Mouse (Mus musculus): ENCODE data around the gene Hmbs. TPM values are rescaled to one million over a fixed set of nuclear protein-coding genes. Genes with fewer than 3 reads are reported as not detected.

Hmbs gene
- polyA plus RNA-seq, 2 experiments, result 60.1 to 102 TPM

- 79% methylated on average over 19 of the region's 19 CpGs for WGBS
- Histone ChIP-seq H3K9ac (ENCODE audit: low read depth, low read length, severe bottlenecking) (no peak overlapping the region), H3K9me3 (ENCODE audit: control insufficient read depth, low read length) (no peaks in the 10 kb centered on the region), H3K4me2 (replicated peaks; ENCODE audit: low read depth, low read length, severe bottlenecking) (no peak overlapping the region), H3K36me3 (ENCODE audit: control insufficient read depth, insufficient read depth, low read length) (peaks cover 55% of the 10 kb centered on the region), H3K27ac (replicated peaks; ENCODE audit: low read depth, low read length) (no peak overlapping the region), H3K4me1 (ENCODE audit: control insufficient read depth, insufficient read depth, low read length) (peaks cover 4% of the 10 kb centered on the region), H3K4me3 (replicated peaks; ENCODE audit: low read length) (no peak overlapping the region), H3K27me3 (ENCODE audit: control insufficient read depth, insufficient read depth, low read length) (no peaks in the 10 kb centered on the region)
- TF ChIP-seq POLR2A (IDR thresholded peaks at IDR 0.05; ENCODE audit: borderline replicate concordance, extremely low read depth, insufficient read depth, insufficient read length), result no peak
- ATAC-seq (ENCODE audit: low FRiP score, low read depth), result no peak
- DNase-seq (ENCODE audit: low spot score), result no peak
Observed at GRCm38 (mm10) chr9:44313476-44314256, 30.4 kb downstream of the Hmbs start.

- H3K27me3 ChIP-seq (ENCODE audit: control insufficient read depth, insufficient read depth, low read length), result no peaks in the 10 kb centered on the region
- no peak for DNase-seq (ENCODE audit: low spot score)
- H3K4me3 ChIP-seq (replicated peaks; ENCODE audit: low read length), result no peak overlapping the region
- no peaks in the 10 kb centered on the region for H3K9me3 ChIP-seq (ENCODE audit: control insufficient read depth, low read length)
- TF ChIP-seq POLR2A (IDR thresholded peaks at IDR 0.05; ENCODE audit: borderline replicate concordance, extremely low read depth, insufficient read depth, insufficient read length), result no peak
- H3K36me3 ChIP-seq (ENCODE audit: control insufficient read depth, insufficient read depth, low read length), result peaks cover 50% of the 10 kb centered on the region
- WGBS, result 14% methylated on average over 27 of the region's 27 CpGs
- H3K9ac ChIP-seq (ENCODE audit: low read depth, low read length, severe bottlenecking), result peak overlapping the region; percentile 28; the same call in 1 of the 2 replicates
- no peak for ATAC-seq (ENCODE audit: low FRiP score, low read depth)
- no peak overlapping the region for H3K27ac ChIP-seq (replicated peaks; ENCODE audit: low read depth, low read length)
- 0 out of 2 replicates have a peak overlapping the region, but pooled peaks have one; percentile 13 for H3K4me2 ChIP-seq (replicated peaks; ENCODE audit: low read depth, low read length, severe bottlenecking)
- H3K4me1 ChIP-seq (ENCODE audit: control insufficient read depth, insufficient read depth, low read length), result no peaks in the 10 kb centered on the region
Observed at GRCm38 (mm10) chr9:44311136-44312134, 32.6 kb downstream of the Hmbs start.

GRCm38 (mm10) chr9:44310750-44311135 is 33.3 kb downstream of the Hmbs start:
- H3K4me1 ChIP-seq (ENCODE audit: control insufficient read depth, insufficient read depth, low read length), result no peaks in the 10 kb centered on the region
- no peak overlapping the region for H3K27ac ChIP-seq (replicated peaks; ENCODE audit: low read depth, low read length)
- 33% methylated on average over 10 of the region's 10 CpGs for WGBS
- peak overlapping the region; percentile 28; the same call in 1 of the 2 replicates for H3K9ac ChIP-seq (ENCODE audit: low read depth, low read length, severe bottlenecking)
- no peak for DNase-seq (ENCODE audit: low spot score)
- TF ChIP-seq POLR2A (IDR thresholded peaks at IDR 0.05; ENCODE audit: borderline replicate concordance, extremely low read depth, insufficient read depth, insufficient read length), result no peak
- ATAC-seq (ENCODE audit: low FRiP score, low read depth), result no peak
- H3K27me3 ChIP-seq (ENCODE audit: control insufficient read depth, insufficient read depth, low read length), result no peaks in the 10 kb centered on the region
- H3K36me3 ChIP-seq (ENCODE audit: control insufficient read depth, insufficient read depth, low read length), result peaks cover 43% of the 10 kb centered on the region
- H3K4me3 ChIP-seq (replicated peaks; ENCODE audit: low read length), result no peak overlapping the region
- 0 out of 2 replicates have a peak overlapping the region, but pooled peaks have one; percentile 13 for H3K4me2 ChIP-seq (replicated peaks; ENCODE audit: low read depth, low read length, severe bottlenecking)
- no peaks in the 10 kb centered on the region for H3K9me3 ChIP-seq (ENCODE audit: control insufficient read depth, low read length)

- no peak for TF ChIP-seq POLR2A (IDR thresholded peaks at IDR 0.05; ENCODE audit: borderline replicate concordance, extremely low read depth, insufficient read depth, insufficient read length)
- no peak for DNase-seq (ENCODE audit: low spot score)
- Histone ChIP-seq H3K9ac (ENCODE audit: low read depth, low read length, severe bottlenecking) (no peak overlapping the region), H3K4me3 (replicated peaks; ENCODE audit: low read length) (no peak overlapping the region), H3K4me2 (replicated peaks; ENCODE audit: low read depth, low read length, severe bottlenecking) (no peak overlapping the region), H3K4me1 (ENCODE audit: control insufficient read depth, insufficient read depth, low read length) (peaks cover 1% of the 10 kb centered on the region), H3K36me3 (ENCODE audit: control insufficient read depth, insufficient read depth, low read length) (peaks cover 34% of the 10 kb centered on the region), H3K9me3 (ENCODE audit: control insufficient read depth, low read length) (no peaks in the 10 kb centered on the region), H3K27me3 (ENCODE audit: control insufficient read depth, insufficient read depth, low read length) (no peaks in the 10 kb centered on the region), H3K27ac (replicated peaks; ENCODE audit: low read depth, low read length) (no peak overlapping the region)
- ATAC-seq (ENCODE audit: low FRiP score, low read depth), result no peak
- WGBS, result 58% methylated on average over 3 of the region's 3 CpGs
Observed at GRCm38 (mm10) chr9:44309756-44310155, 34.3 kb downstream of the Hmbs start.

- WGBS, result 69% methylated on average over 2 of the region's 2 CpGs
- Histone ChIP-seq H3K4me1 (ENCODE audit: control insufficient read depth, insufficient read depth, low read length) (peaks cover 5% of the 10 kb centered on the region), H3K27ac (replicated peaks; ENCODE audit: low read depth, low read length) (no peak overlapping the region), H3K9ac (ENCODE audit: low read depth, low read length, severe bottlenecking) (no peak overlapping the region), H3K27me3 (ENCODE audit: control insufficient read depth, insufficient read depth, low read length) (no peaks in the 10 kb centered on the region), H3K36me3 (ENCODE audit: control insufficient read depth, insufficient read depth, low read length) (peaks cover 24% of the 10 kb centered on the region), H3K9me3 (ENCODE audit: control insufficient read depth, low read length) (no peaks in the 10 kb centered on the region), H3K4me3 (replicated peaks; ENCODE audit: low read length) (no peak overlapping the region), H3K4me2 (replicated peaks; ENCODE audit: low read depth, low read length, severe bottlenecking) (no peak overlapping the region)
- DNase-seq (ENCODE audit: low spot score) (no peak), ATAC-seq (ENCODE audit: low FRiP score, low read depth) (no peak)
- TF ChIP-seq POLR2A (IDR thresholded peaks at IDR 0.05; ENCODE audit: borderline replicate concordance, extremely low read depth, insufficient read depth, insufficient read length), result no peak
Observed at GRCm38 (mm10) chr9:44307248-44307647, 36.8 kb downstream of the Hmbs start.
